Mouse (Mus musculus): ENCODE measurements around the gene Asf1b.

GRCm38 (mm10) chr8:83981533-83981932 lies 26.2 kb downstream of the Asf1b start:
- TF ChIP-seq CTCF (conservative IDR thresholded peaks at IDR 0.05; ENCODE audit: insufficient read depth, insufficient read length, low read depth, low read length) = no peak
- TF ChIP-seq POLR2A (IDR thresholded peaks at IDR 0.05; ENCODE audit: low read depth, low read length) = no peak

Data from kidney, adult 2 months (tissue).